Mouse (Mus musculus) limb, embryonic 14.5 days (tissue): ENCODE results near the gene Ttc23. TPM values are rescaled to one million over a fixed set of nuclear protein-coding genes. Genes with fewer than 3 reads are reported as not detected.
A peak's percentile ranks its signal among the peaks of the same experiment; 100 is the strongest.

ENCODE experiments used
- ATAC-seq: fragments of 200-750 bp; cut with Nextera tagmentation; 2 replicates; pipeline ENCODE4 v1.8.0; 2017; ENCODE audit warnings: low read depth, moderate number of reproducible peaks, moderate TSS enrichment; ENCODE audit not compliant: low FRiP score
- DNase-seq: peaks from one replicate; pipeline ENCODE4 v3.0.0-alpha.2; 2015; ENCODE audit warnings: low spot score
- H3K27ac ChIP-seq: fragments of 300-500 bp; sonication (generic); replicated peaks from 2 replicates; pipeline ENCODE4 v1.5.1; 2014; ENCODE audit warnings: low read depth, mild to moderate bottlenecking, low read length, moderate library complexity, mixed read lengths
- H3K27me3 ChIP-seq: fragments of 300-500 bp; sonication (generic); 2 replicates; pipeline ENCODE4 v1.6.1; 2014; ENCODE audit warnings: low read length, mixed read lengths; ENCODE audit not compliant: control insufficient read depth, insufficient read depth
- H3K36me3 ChIP-seq: fragments of 300-500 bp; sonication (generic); 2 replicates; pipeline ENCODE4 v1.6.1; 2014; ENCODE audit warnings: mild to moderate bottlenecking, low read length, moderate library complexity, mixed read lengths; ENCODE audit not compliant: control insufficient read depth, insufficient read depth
- H3K4me1 ChIP-seq: fragments of 300-500 bp; sonication (generic); 2 replicates; pipeline ENCODE4 v1.6.1; 2014; ENCODE audit warnings: antibody characterized with exemption, low read length, mixed read lengths; ENCODE audit not compliant: control insufficient read depth, insufficient read depth
- H3K4me2 ChIP-seq: fragments of 300-500 bp; sonication (generic); replicated peaks from 2 replicates; pipeline ENCODE4 v1.6.1; 2014; ENCODE audit warnings: low read depth, mild to moderate bottlenecking, low read length, moderate library complexity; ENCODE audit not compliant: severe bottlenecking
- H3K4me3 ChIP-seq: fragments of 300-500 bp; sonication (generic); replicated peaks from 2 replicates; pipeline ENCODE4 v1.5.1; 2014; ENCODE audit warnings: low read length
- H3K9ac ChIP-seq: fragments of 300-500 bp; sonication (generic); 2 replicates; pipeline ENCODE4 v1.6.1; 2014; ENCODE audit warnings: mild to moderate bottlenecking, low read depth, low read length, moderate library complexity; ENCODE audit not compliant: severe bottlenecking
- H3K9me3 ChIP-seq: fragments of 300-500 bp; sonication (generic); 2 replicates; pipeline ENCODE4 v1.6.1; 2016; ENCODE audit warnings: low read length; ENCODE audit not compliant: control insufficient read depth
- POLR2A ChIP-seq: fragments of 200-500 bp; IDR thresholded peaks from 2 replicates; pipeline ENCODE4 v1.8.0; 2012; ENCODE audit warnings: inconsistent platforms, mild to moderate bottlenecking, moderate library complexity, borderline replicate concordance; ENCODE audit not compliant: insufficient read depth, insufficient read length; ENCODE audit errors: extremely low read depth
- WGBS: fragments of 180-500 bp; shearing (Covaris S2); extraction: QIAGEN DNeasy Blood & Tissue Kit; methylation state at CpG from one replicate; pipeline ENCODE4 v1.1.7; 2014; 5-methylcytosine and 5-hydroxymethylcytosine counted together
- polyA plus RNA-seq, 2 experiments: library from polyadenylated mRNA; depleted of rRNA in 1 of 2; stranded (reverse) in 1 of 2; unstranded in 1 of 2; fragments of >200 nt; fragmentation: Nextera tagmentation in 1 of 2; extraction: Ambion mirVana in 1 of 2; gene quantifications; 2 replicates each; pipeline versions ENCODE4 v1.2.1 to v1.2.3; 2012 to 2014

Ttc23 gene
- polyA plus RNA-seq, 2 experiments: 33.4 to 46.9 TPM

DNA sequence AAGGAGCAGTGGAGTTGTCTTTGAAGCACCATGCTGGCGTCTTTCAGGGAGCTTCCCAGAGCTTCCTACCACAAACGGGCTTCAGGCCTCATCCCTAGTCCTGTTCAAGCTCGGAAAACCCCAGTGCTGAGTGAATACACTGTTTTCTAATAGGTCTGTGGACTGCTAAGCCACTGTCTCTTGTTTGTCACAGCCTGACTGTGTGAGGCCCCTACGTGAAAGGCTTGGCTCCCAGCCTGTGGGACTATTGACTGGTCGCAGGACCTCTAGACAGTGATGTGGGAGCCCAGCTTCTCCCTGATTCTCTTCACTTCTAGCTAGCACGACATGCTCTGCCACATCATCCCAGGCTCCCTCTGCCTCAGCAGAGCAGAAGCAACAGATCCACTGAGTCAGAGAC is 61.0 kb downstream of the Ttc23 start:
- no peak overlapping the region for H3K4me2 ChIP-seq
- H3K9me3 ChIP-seq: no peaks in the 10 kb centered on the region
- no peaks in the 10 kb centered on the region for H3K27me3 ChIP-seq
- H3K4me1 ChIP-seq: no peaks in the 10 kb centered on the region
- DNase-seq (no peak), ATAC-seq (no peak)
- H3K27ac ChIP-seq: no peak overlapping the region
- H3K9ac ChIP-seq: no peak overlapping the region
- H3K4me3 ChIP-seq: no peak overlapping the region
- peaks cover 64% of the 10 kb centered on the region for H3K36me3 ChIP-seq
- no peak for TF ChIP-seq POLR2A
- 88% methylated on average over 6 of the region's 6 CpGs for WGBS

DNA sequence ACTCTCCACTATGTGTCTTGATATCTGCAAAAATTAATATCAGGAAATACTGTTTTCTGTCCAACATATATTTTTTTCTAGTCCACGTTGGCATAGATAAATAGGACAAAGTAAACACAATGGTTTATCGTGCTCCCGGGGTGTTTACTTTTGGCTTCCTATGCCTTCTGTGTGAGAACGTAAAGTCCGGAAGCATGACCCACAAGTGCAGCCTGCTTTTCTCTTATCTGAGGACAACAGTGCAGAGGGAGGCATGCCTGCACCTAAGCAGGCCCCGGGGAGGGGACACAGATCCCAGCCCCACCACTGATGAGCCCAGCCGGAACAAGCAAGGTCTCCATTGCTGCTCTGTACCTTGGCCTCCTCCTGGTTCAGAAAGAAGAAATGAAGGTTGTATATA is 63.0 kb downstream of the Ttc23 start:
- peaks cover 64% of the 10 kb centered on the region for H3K36me3 ChIP-seq
- no peak overlapping the region for H3K9ac ChIP-seq
- H3K9me3 ChIP-seq: no peaks in the 10 kb centered on the region
- H3K4me1 ChIP-seq: no peaks in the 10 kb centered on the region
- no peaks in the 10 kb centered on the region for H3K27me3 ChIP-seq
- H3K27ac ChIP-seq: no peak overlapping the region
- WGBS: 87% methylated on average over 7 of the region's 7 CpGs
- no peak overlapping the region for H3K4me2 ChIP-seq
- H3K4me3 ChIP-seq: no peak overlapping the region
- no peak for TF ChIP-seq POLR2A
- ATAC-seq (no peak), DNase-seq (no peak)

DNA sequence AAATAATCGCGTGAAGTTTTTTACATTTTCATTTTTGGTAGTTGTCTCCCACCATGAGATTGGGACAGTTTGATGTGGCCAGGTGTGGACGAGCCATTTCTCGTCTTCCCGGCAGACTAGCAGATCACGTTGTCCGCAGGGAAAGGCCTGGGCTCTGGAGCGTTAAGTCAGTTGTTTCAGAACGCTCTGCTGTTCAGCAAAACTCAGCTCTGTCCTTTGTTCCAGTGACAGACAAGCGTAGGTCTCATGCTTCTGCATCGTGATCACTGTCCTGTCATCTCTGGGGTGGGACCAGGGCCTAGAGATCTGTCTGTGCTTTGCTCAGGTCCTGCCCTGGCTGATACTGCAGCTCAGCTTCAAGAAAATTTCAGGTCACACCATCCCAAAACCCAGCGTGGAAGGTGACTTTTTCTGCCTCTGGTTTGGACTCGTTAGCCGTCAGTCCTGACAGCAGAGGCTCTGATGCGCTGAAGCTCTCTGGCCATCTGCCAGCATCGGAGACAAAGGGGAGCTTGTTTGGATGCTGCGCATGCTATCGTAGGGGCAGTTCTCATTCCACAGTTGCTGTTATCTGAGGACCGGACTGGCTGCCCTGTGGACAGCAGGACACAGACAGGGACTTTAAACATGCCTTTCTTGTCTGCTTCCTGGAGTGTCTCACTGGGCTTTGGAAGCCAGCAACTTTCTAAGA is 66.8 kb downstream of the Ttc23 start:
- Histone ChIP-seq H3K4me3 (no peak overlapping the region), H3K9ac (no peak overlapping the region), H3K4me2 (no peak overlapping the region), H3K36me3 (peaks cover 78% of the 10 kb centered on the region), H3K27me3 (no peaks in the 10 kb centered on the region), H3K4me1 (no peaks in the 10 kb centered on the region), H3K27ac (no peak overlapping the region), H3K9me3 (no peaks in the 10 kb centered on the region)
- DNase-seq (peak; percentile 49), ATAC-seq (no peak)
- 82% methylated on average over 19 of the region's 19 CpGs for WGBS
- TF ChIP-seq POLR2A: no peak

DNA sequence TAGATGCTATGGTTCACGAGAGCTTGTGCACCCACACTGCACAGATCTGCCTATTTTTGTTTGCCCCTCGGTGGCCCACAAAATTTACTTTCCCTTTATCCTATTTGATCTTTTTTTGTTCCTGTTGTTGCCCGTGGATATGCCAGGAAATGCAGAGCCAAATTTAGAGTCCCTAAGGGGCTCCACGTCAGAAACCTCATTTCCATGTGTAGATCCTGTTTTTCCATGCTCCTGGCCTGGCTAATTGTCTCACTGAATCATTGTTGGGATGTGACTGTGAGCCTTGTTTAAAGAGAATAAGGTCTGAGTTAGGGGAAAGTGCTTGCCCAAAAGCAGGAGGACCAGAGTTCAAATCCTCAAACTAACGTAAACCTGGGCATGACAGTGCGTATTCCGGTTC is 68.0 kb downstream of the Ttc23 start:
- no peak overlapping the region for H3K4me2 ChIP-seq
- TF ChIP-seq POLR2A: no peak
- H3K9me3 ChIP-seq: no peaks in the 10 kb centered on the region
- peaks cover 76% of the 10 kb centered on the region for H3K36me3 ChIP-seq
- H3K9ac ChIP-seq: no peak overlapping the region
- WGBS: 67% methylated on average over 7 of the region's 7 CpGs
- no peaks in the 10 kb centered on the region for H3K4me1 ChIP-seq
- no peaks in the 10 kb centered on the region for H3K27me3 ChIP-seq
- H3K27ac ChIP-seq: no peak overlapping the region
- no peak overlapping the region for H3K4me3 ChIP-seq
- DNase-seq: no peak
- ATAC-seq: no peak

DNA sequence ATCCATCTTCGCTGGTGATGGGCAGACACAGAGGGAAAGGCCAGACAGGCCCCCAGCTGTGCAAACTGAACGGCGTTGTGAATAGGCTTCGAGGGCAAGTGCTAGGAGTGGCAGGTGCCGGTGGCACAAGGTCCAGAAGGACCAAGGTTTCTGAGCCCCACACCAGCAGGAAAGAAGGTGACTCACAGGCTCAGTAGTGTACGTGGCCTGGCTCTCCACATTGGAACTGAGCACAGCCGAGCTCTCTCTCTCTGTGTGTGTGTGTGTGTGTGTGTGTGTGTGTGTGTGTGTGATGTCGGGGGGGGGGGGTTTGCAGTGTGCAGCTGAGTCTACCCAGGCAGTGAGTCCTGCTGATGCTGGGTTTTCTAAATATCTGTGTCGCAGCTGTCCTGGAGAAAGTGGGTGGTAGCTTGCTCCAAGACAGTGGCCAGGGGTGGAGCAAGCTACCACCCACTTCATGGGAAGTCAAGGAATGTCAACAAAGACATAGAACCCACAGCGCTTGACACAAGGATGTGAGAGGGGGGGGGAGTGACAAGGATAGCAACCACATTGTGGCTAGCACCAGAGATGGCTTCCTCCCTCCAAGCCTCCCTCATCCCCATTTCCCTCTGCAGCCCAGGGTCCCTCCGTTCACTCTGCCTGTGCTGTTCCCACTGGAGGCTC is 69.1 kb downstream of the Ttc23 start:
- Histone ChIP-seq H3K4me3 (no peak overlapping the region), H3K9me3 (no peaks in the 10 kb centered on the region), H3K27ac (no peak overlapping the region), H3K9ac (no peak overlapping the region), H3K4me1 (no peaks in the 10 kb centered on the region), H3K36me3 (peaks cover 72% of the 10 kb centered on the region), H3K27me3 (no peaks in the 10 kb centered on the region), H3K4me2 (no peak overlapping the region)
- DNase-seq (no peak), ATAC-seq (no peak)
- 84% methylated on average over 10 of the region's 11 CpGs for WGBS
- TF ChIP-seq POLR2A: no peak
